Mouse (Mus musculus) urinary bladder, postnatal 14 days (tissue): ENCODE measurements around the gene Gp1bb.
A peak's percentile ranks its signal among the peaks of the same experiment; 100 is the strongest.

Experiments used
- DNase-seq: peaks from one replicate; pipeline ENCODE4 v3.0.0; 2021; ENCODE audit warnings: low spot score

The Gp1bb gene

DNA sequence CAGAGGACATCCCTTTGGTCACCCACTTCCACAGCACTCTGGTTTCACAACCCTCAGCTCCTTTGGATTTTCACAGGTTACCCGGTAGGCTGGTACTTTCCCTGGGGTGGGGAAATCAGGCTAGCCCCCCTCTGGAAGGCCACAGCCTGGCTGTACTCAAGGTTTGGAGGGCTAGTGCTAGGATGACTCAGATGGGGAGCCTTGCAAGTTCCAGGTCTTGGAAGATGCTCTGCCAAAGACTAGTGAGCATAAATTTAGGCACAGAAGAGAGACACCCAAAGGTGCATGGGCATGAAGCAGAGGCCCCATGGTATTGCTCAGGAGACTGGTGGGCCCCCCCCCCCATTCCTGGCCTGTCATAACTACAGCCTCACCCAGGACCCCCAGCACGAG lies 6.7 kb upstream of the Gp1bb start:
- no peak for DNase-seq

DNA sequence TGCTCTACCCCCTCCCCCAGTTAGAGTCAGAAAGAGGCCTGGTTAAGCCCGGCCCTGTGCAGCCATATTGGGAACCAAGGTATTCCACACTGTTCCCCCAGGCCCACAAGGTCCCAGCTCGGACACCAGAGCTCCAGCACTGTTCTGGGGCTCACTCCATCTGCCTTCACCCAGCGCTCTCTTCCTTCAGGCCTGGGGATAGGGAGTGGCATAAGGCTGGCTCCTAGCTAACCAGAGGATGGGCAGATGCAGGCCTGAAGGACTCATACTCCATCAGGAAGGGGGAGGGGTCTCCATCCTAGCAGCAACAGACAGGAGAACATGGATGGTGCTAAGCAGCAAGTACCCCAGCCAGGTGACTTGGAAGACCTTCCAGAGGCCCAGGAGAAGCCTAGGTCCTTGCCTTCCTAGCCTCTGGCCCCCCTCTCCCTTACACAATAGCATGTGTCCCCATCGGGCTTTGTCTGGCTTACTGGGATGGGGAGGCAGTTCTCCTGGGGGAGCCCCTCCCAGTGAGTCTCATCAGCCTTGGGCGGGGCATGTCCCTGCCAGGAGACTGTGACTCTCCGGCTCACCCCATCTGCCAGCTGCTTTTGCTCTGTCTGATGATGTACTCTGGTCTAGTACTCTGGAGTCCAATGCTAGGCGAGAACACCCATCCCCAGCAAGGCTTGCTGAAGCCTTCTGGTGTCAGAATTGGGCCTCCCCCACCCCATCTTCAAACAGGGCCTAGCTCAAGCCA lies 6.2 kb upstream of the Gp1bb start:
- DNase-seq = no peak

DNA sequence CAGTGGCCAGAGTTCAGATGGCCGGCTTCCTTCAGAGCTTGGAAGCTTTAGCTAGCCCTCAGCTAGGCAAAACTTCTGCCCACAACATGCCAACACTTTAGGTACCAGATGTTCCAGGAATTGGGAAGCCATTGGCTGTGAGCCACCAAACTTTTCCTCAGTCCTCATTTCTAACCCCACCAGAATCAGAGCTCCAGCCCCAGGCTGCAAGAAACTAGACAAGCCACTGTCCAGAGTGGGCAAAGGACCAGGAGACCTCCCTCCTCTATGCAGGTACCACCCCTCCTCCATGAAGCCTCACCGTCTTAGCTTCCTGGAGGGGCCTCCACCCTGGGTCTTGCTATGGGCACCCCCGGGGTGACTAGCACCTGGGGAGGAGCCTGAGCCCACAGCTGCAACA lies 5.0 kb upstream of the Gp1bb start:
- no peak for DNase-seq

DNA sequence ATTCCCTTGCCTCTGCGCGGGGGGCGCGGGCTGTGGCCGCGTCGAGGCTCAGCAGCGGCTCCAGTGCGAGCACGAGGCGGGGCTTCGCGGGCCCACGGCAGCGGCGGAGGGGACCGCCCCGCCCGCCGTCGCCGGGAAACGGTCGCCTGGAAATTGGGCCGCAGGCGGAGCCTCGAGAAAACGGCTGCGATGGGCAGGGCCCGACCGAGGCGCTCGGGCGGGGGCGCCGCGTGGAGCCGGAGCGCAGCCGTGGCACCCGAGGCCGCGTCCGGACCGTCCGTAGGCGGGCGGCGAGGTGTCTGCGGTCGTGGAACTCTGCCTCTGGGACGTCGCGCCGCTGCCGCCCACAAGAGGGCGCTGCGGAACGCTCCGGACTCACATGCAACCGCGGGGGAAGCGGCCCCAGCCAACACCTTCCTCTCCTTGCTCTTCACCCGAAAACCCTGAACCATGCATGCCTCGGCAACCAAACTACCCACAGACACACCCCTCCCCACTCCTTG lies 4.2 kb upstream of the Gp1bb start, which contains the start of gene Gm49601:
Gene Gm49601 (minus strand): TSS at position 52 of the 503 bp plus-strand sequence.
- peak; percentile 80 for DNase-seq

DNA sequence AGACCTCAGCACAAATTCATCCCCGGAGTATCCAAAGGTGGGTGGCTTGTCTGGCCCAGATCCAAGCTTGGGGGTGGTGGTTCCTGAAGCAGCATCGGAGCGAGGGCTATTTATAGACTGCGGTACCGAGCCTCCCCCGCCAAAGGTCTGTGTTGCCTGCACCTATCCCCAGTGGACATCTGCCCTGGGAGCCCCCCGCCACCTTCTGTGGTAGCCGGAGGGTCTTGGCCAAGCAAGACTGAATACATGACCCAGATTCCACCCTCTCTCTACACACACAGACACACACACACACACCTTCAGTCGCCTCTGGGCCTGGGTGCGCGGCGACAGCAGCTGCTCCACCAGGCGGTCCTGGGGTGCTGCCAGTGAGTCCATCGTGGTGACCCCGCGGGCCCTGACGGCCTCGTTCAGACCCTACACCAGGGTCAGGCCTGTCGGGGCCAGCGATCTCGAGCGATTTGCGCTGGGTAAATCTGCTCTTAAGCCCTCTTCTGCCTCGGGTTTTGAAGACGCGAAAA lies 3.6 kb upstream of the Gp1bb start:
- DNase-seq = no peak

DNA sequence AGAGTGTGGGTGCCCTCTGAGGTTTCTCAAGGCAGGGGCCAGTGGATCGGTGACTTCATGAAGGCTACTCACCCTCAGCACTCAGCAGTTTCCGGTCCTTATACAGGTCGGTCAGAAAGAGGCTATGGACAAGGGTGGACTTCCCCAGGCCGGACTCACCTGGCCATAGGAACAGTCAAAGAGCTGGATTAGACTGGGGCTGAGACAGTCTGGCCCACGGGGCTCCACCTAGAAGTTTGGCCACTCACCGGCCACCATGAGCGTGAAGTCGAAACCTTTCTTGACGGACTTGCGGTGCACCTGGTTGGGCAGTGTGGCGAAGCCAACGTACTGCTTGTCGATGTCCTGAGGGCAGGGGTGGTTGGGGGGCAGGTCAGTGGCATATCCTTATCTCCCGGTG lies 2.9 kb upstream of the Gp1bb start:
- no peak for DNase-seq

DNA sequence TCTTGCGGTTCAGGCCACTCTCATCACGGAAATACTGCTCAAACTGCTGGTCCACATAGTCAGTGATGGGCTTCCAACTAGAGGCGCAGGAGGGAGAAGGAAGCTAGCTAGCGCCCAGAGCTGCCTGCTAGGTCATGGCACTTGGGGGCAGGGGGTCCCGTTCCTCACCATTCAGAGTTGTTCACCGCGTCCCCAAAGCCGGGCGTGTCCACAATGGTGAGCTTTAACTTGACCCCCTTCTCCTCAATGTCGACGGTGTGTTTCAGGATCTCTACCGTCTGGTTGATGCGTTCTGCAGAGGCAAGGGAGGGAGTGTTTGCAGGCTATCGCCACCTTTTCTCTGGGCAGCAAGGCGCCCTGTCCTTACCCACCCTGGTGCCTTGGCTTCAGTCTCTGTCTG lies 2.4 kb upstream of the Gp1bb start:
- DNase-seq = no peak

DNA sequence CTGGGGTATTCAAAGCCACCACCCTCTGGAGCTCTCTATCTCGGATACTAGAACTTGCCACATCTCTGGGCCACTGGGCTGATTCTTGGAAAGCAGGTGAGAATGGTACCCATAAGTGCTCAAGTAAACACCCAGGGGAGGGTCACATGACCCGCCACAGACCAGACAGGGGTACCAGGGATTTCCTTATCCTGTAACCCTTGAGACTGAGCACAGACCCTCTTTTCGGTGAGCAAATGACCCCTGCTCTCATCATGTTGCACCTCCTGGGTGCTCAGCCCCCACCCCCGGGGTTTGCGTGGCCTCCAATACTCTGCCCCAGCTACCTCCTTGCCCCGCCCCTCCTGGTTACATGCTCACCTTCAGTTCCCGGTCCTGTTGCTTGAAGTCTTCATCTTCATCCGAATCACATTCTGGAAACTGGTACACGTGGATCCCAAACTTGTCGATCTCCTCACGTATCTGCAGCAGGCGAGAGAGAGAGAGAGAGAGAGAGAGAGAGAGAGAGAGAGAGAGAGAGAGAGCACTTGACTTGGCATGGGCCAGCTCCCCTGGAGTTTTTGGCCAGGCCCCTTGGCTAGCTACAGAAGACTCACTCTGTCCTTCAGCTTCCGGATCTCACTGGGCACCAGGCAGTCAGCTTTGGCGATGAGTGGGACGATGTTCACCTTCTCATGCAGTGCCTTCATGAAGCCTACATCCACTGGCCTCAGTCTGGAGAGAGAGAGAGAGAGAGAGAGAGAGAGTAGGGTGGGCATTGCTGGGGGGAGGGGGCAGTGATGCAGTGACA lies 1.7 kb upstream of the Gp1bb start:
- no peak for DNase-seq

DNA sequence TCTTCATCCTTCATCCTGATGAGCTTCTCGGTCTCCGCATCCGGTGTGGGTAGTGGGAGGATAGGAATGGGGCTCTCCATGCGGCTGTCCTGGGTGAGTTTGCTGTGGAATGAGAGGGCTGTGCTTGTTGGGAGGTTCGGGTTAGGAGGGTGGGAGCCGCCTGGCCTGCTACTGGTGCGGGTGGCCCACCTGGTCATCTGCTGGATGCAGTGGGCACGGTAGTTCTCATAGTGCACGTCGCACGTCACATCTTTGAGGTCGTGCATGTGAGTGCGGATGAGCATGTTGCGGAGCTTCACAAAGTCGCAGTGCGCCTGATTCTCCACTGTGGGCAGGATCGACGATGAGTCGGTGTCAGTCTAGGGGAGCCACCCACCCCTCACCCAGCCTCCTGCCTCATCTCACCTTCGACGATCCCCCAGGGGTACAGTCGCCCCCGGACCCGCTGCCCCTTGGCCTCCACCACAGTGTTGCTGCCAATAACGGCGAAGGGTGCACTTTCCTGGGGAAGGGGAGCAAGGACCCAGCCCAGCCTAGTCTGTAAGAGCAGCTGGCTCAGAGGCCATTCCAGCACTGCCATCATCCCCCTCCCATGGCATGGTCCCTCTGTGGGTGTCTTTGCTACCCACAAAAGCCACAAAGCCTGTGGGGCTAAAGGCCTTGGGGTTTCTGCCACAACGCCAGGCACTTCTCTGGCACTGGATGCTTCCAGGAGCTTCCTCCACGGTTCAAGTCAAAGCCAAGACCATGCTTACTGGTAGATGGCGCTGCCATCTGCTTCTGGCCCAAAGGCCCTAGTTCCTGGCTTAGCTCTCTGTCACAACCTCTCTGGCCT lies 930 bp upstream of the Gp1bb start:
- DNase-seq = no peak

DNA sequence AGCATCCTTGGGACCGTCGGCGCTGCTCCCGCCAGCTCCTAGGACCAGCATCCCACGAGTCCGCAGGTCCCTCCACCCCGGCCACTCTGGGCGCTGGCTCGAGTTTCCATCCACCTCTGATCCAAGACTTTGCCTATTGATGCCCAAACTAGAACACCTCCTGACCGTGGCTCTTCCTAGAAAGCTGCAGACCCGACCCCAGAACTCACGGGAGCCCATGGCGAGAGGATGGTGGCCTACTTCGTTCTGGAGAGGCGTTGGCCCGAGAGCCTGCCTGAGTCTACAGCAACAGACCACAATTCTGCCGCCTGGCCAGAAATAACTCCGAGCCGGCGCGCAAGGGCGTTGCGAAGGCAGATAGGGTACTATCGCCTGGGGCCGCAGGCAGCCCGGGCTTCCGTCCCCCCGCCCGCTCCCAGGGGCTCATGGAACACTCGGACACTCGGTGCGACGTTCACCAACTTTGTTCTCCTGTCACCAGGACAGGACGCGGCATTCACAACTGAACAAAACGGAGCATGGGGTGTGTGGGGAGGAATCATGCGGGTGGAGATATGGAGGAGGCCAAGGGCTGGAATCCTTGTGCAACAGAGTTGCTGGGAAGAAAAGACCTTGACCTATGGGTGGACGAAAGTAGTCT lies 721 bp downstream of the Gp1bb start:
- DNase-seq = no peak

DNA sequence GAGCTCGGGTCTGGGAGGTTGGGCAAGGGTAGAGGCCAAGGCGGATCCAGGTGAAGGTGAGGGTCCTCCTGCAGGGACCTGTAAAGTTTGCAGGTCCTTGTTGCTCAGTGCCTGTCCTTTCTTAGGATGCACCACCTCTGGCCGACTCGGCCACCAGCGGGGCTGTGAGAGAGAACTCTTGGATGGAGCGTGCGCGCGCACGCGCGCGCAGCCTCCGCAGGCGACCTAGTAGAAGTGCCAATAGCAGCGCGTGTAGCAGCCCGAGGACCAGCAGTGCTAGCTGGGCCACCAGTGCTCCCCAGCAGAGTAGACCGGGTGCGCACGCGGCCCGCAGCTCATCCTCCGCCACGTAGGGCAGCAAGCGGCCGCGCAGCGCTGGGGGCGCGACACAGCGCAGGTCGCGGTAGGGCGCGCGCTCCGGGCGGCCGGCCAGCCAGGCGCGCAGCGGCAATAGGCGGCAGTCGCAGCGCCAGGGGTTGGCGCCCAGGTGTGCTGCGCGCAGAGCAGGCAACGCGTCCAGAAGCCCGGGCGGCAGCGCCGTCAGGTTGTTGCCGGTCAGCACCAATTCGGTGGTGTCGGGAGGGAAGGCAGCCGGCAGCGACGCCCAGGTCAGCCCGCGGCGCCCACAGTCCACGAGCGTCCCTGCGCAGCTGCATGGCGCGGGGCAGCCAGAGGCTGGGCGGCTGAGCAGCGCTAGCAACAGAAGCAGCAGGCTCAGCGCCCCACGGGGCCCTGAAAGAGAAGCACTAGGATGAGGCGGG lies 1.4 kb downstream of the Gp1bb start:
- no peak for DNase-seq

DNA sequence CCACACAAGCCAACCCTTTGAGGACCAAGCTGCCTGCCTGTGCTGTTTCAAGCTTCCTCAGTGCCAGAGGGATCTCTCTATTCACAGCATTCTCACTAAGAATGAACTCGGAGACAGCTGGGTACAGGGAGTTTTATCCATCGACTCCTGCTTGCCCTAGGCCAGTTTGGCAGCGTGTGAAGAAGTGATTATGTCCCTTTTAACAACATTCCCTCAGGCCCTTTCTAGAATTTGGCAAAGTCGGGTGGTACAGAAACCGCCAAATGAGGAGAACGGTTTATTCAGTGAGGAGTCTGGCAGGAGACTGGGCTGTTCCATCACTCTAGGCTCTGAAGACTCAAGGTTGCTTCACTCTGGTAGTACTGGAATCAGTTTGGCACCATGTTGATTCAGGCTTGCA lies 2.0 kb downstream of the Gp1bb start:
- DNase-seq = no peak

DNA sequence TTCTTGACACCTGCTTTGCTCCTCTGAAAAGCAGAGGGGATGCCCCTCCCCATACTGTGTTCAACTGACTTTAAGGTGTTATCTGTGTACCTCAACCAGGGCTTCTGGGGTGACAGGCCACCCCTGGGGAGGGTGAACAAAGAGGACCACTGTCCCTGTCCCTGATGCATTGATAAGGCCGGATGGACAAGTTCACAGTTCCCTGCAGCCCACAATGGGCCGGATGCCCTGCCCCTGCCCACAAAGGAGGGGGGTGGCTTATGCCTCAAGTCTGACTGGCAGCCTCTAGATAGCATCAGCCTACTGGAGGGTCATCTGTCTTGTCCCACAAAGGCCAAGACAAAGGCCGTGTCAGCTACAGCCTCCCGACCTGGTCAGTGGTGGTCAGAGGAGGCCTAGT lies 3.1 kb downstream of the Gp1bb start:
- DNase-seq = no peak

DNA sequence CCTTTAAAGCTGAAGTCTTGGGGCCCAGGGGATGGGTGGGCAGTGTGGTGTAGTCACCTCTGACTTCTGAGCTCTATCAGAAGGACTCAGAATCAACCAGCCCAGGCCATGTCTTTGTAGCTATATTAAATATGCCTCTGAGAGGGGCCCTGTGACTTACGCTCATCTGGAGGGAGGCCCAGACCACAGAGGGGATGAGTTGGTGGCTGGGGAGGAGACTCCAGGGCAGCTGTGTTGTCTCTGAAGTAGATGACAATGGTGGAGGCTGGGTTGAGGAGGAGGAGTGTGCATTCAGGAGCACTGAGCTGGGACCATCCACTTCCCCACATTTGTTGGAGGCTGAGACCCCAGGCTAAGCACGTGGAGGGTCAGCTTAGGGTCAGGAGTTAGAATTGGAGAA lies 3.9 kb downstream of the Gp1bb start:
- no peak for DNase-seq

DNA sequence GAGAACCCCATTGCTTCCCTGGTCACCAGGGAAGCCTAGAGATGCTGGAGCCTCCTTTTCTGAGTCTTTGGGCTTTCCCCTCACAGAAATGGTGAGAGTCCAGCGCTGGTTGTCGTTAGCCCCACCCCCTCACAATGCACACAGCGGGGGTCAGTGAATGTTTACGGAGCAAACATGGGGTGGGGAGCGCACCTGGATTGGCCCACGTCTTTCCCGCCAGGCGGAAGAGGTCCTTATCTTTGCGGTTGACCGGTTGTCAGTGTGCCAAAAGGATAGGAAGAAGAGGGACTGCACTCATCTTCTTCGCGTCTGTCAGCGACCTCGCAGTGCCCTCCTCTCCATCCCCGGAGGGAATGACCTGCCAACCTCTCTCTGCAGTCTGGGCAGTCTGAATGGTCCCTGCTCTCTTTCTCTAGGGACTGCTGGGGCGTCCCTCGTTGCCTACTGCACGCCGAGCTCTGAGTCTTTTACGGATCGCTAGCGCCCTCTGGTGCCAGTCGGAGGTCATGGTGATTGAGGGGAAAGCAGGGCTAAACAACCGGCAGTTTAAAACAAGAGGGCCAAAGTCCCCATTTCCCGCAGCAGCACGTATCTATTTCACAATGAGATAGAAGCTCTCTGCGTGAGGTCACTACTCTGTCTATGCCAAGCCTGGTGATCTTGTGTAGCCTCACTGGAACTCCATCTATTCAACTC lies 4.7 kb downstream of the Gp1bb start:
- DNase-seq = peak; percentile 88

DNA sequence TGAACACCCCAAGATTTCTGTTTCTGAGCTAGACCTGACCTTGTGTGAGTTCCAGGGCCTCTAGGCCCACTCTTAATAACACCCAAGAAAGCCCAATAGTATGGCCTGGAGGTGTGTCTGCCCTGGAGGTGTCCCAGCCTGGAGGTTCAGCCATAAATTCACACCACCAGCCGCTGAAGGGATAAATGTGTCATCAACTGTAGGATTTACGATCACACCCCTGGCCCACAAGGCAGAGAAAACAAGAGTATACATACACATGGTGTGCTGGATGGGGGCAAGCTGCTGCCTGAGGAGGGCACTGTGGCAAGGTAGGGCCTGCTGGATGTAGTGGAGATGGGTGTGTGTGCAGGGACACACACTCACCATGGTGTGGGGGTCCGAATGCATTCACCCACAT lies 8.9 kb downstream of the Gp1bb start:
- DNase-seq = no peak

DNA sequence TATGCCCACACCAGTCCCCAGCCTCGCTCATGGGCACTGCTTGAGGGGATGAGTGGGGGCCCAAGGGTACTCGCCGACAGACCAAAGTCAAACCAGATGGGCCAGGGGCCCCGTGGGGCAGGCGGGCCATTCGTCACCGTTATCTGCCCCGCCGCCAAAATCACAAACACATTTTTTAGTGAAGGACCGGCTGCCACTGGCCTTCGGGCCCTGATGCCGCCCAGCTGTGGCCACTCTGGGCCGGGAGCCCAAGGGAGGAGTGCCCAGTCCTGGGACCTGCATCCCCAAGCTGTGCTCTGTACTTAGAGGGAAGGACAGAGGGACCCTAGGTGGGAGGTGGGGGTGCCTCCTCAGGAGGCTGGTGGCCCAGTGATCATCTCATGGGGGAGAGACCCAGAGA lies 10.5 kb downstream of the Gp1bb start:
- DNase-seq = no peak

DNA sequence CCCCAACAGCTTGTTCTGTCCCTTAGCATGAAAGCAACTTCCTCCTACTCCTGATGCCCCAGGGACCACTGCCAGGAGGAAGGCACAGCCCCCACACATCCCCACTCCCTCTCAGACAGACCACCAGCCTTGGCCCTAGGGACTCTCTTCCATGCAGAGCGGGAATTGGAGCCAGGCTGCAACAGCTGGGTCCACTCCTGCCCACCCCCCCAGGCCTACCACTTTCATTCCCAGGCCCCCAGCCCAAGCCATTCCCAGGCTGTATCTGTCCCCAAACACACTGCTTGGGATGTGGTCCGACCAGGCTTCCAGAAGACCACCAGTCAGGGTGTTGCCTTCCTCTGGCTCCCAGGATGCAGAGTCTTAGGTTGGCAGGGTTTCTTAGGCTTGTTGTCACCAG lies 13.1 kb downstream of the Gp1bb start:
- no peak for DNase-seq

DNA sequence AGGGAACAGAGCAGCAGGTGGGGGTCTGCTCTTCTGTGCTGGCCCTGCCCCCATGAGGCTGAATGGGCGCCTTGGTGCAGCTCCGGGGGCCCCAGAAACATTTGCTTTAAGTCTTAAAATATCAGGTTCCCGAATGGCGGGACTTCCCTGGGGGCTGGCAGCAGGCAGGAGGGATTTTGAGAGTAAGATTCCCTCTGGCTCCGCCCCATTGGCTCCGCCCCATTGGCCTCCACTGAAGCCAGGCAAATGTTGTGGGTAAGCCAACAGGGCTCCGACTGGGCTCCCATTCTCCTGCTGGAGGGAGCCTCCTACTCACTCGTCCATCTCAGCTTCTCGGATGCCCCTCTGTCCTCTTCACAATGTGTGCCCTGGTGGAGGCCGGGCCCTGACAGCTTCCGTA lies 14.0 kb downstream of the Gp1bb start:
- DNase-seq = no peak

DNA sequence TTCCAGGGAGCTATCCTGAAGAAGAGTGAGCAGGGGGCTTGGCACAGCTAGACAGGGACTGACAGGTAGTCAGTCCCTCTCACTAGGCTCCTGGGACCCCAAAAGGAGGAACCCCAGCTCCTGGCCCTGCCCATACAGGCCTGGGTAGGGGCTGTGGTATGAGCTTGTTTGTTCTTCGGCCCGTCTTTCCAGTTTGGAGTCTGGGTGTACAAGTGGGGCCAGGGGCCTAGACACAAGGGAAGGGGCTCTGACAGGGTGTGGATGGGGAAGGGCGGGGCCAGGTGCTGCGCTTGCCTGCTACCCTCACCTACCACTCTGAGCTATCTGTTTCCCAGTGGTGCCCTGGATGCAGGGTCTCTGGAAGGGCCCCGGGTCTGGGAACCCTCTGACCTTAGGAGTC lies 16.5 kb downstream of the Gp1bb start:
- peak; percentile 65 for DNase-seq
